In the genomic region with DNA sequence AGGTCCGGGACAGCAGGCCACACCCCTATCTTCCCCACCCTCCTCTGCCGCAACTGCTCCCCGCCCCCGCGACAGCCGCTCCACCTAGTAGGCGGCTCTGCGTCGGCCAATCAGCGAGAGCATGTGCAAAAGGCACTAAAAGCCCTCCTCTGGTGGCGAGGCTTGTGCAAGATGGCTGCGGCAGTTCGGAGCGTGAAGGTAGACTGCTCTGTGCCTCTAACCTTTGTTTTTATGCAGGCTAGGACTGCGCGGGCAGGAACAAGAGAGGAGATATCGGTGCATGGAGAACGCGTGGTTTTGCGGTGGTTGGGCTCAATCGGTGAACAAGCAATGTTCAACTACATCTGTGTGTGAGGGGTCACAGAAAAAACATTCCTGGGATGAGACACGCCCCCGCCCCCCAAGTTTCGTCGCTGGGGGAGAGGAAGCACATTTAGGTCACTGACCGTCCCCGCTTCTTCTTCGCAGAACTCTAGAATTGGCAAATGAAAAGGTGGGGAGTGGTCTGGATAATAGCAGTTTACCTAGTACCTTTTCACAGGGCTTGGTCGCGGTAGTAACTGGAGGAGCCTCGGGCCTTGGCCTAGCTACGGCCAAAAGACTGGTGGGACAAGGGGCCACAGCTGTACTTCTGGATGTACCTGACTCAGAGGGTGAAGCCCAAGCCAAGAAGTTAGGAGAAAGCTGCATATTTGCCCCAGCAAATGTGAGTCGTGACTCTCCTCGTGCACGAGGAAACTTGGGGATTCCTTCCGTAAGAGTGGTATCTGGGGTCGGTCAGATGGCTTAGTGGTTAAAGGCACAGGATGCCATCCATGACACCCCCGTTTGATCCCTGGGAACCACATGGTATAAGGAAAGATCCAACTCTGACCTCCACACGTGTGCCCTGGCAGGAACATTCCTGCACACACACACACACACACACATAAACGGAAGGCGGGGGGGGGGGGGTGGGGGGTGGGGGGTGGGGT, we compare ENCODE assay signal across 8 mouse cellular contexts. TPM values are rescaled to one million over a fixed set of nuclear protein-coding genes. Genes with fewer than 3 reads are reported as not detected.
DNase-seq lines count a peak whose midpoint lies in the region; ATAC-seq and TF ChIP-seq lines count a peak whose summit lies in the region.

Gene Hsd17b10 (plus strand): TSS at position 109 of the 974 bp plus-strand sequence.

- TF ChIP-seq POLR2A in cortical plate, adult 2 months (IDR thresholded peaks at IDR 0.05; ENCODE audit: extremely low read depth, insufficient read depth, low read length), result peak; percentile 91

- no peak within 1 kb of the TSS for H3K27ac ChIP-seq in cortical plate, adult 2 months (ENCODE audit: insufficient read depth, low read length)

- peak; percentile 99 for ATAC-seq in activated CD4-positive, CD25-positive, alpha-beta regulatory T cell, adult 4 months
- peak; percentile 96 for ATAC-seq in inflammation-experienced regulatory T-cells, adult 6 months
- peak; percentile 100 for ATAC-seq in megakaryocyte-erythroid progenitor cell, adult 5-6 weeks (replicated peaks; ENCODE audit: low FRiP score, low TSS enrichment, poor library complexity, severe bottlenecking)

- peak within 1 kb of the TSS; percentile 69 for H3K4me3 ChIP-seq in cortical plate, adult 2 months (ENCODE audit: insufficient read depth, low read length)

- intact Hi-C loops in left cerebral cortex, postnatal 10 days (cut with DNase I), result no loop called here

- peak; percentile 73 for DNase-seq in gastrocnemius, postnatal 10 days
- DNase-seq in left cerebral cortex, postnatal 10 days (ENCODE audit: extremely low spot score in 1 of 2, low spot score in 2 of 2), result peak; percentile 50 to 91
- peak; percentile 80 for DNase-seq in right cerebral cortex, postnatal 25 days
- peak; percentile 77 for DNase-seq in urinary bladder, postnatal 4 days (ENCODE audit: low spot score in 2 of 2)

- TF ChIP-seq CTCF in cortical plate, adult 2 months (IDR thresholded peaks at IDR 0.05; ENCODE audit: extremely low read depth, insufficient read depth, low read length), result no peak

- no peaks in the 10 kb centered on the region; the same call in 1 of the 2 replicates for H3K4me1 ChIP-seq in cortical plate, adult 2 months (ENCODE audit: control insufficient read depth, insufficient read depth, low read length)

RNA-seq across cellular contexts. Expression of gene Hsd17b10, which starts in this region (rescaled TPM):
- 100 to 1,000 TPM; 116 to 147 TPM for polyA plus RNA-seq in activated CD4-positive, CD25-positive, alpha-beta regulatory T cell, adult 4 months (2017; shearing (Covaris generic))
- polyA plus RNA-seq in cortical plate, adult 2 months (2012; rRNA removed), result 35.2 and 37.1 TPM in 2 replicates
- 10 to 100 TPM; 91.8 to 96.4 TPM for total RNA-seq in gastrocnemius, postnatal 10 days (2021)
- 100 to 1,000 TPM; 101 to 136 (median 117) TPM for polyA plus RNA-seq in inflammation-experienced regulatory T-cells, adult 6 months (2017; shearing (Covaris generic))
- total RNA-seq in left cerebral cortex, postnatal 10 days (2021), result 10 to 100 TPM; 39.6 to 45.3 TPM
- total RNA-seq in megakaryocyte-erythroid progenitor cell, adult 5-6 weeks (2014; fragmentation: Nextera tagmentation), result 95.2 and 96.7 TPM in 2 replicates
- total RNA-seq in megakaryocyte-erythroid progenitor cell, adult 5-6 weeks (2017), result 109 and 115 TPM in 2 replicates
